Mouse (Mus musculus) heart, embryonic 14.5 days (tissue): ENCODE data around the gene Gimap5. TPM values are rescaled to one million over a fixed set of nuclear protein-coding genes. Genes with fewer than 3 reads are reported as not detected.

Source experiments
- ATAC-seq: fragments of 200-750 bp; cut with Nextera tagmentation; 2 replicates; pipeline ENCODE4 v1.8.0; 2017; ENCODE audit warnings: low read depth, moderate TSS enrichment; ENCODE audit not compliant: insufficient number of reproducible peaks, insufficient read depth, low FRiP score
- H3K27ac ChIP-seq, 2 experiments: fragments of 200-500 bp in 1 of 2; fragments of 300-500 bp in 1 of 2; sonication (generic) in 1 of 2; replicated peaks in 1 of 2; 2 replicates each; pipeline ENCODE4 v1.5.1; 2012 to 2014; ENCODE audit warnings: low read depth in 2 of 2, low read length in 2 of 2, control low read depth in 1 of 2, mild to moderate bottlenecking in 1 of 2, mixed read lengths in 1 of 2; ENCODE audit not compliant: control insufficient read depth in 1 of 2, insufficient read depth in 1 of 2
- H3K27me3 ChIP-seq: fragments of 300-500 bp; sonication (generic); 2 replicates; pipeline ENCODE4 v1.6.1; 2014; ENCODE audit warnings: mild to moderate bottlenecking, low read length, control low read depth; ENCODE audit not compliant: control insufficient read depth, insufficient read depth
- H3K36me3 ChIP-seq: fragments of 300-500 bp; sonication (generic); 2 replicates; pipeline ENCODE4 v1.6.1; 2014; ENCODE audit warnings: mild to moderate bottlenecking, control low read depth, low read length, mixed read lengths; ENCODE audit not compliant: control insufficient read depth, insufficient read depth
- H3K4me1 ChIP-seq, 2 experiments: fragments of 200-500 bp in 1 of 2; fragments of 300-500 bp in 1 of 2; sonication (generic) in 1 of 2; 2 replicates each; pipeline ENCODE4 v1.6.1; 2012 to 2014; ENCODE audit warnings: low read length in 2 of 2, control low read depth in 1 of 2, mixed read lengths in 1 of 2; ENCODE audit not compliant: control insufficient read depth in 2 of 2, insufficient read depth in 2 of 2
- H3K4me2 ChIP-seq: fragments of 300-500 bp; sonication (generic); 2 replicates; pipeline ENCODE4 v1.6.1; 2014; ENCODE audit warnings: mild to moderate bottlenecking, low read length
- H3K4me3 ChIP-seq, 2 experiments: fragments of 200-500 bp in 1 of 2; fragments of 300-500 bp in 1 of 2; sonication (generic) in 1 of 2; 2 replicates each; pipeline ENCODE4 v1.5.1; 2012 to 2014; ENCODE audit warnings: low read length in 2 of 2, mild to moderate bottlenecking in 2 of 2, control low read depth in 1 of 2, low read depth in 1 of 2, moderate library complexity in 1 of 2; ENCODE audit not compliant: control insufficient read depth in 1 of 2, insufficient read depth in 1 of 2
- H3K9ac ChIP-seq: fragments of 300-500 bp; sonication (generic); 2 replicates; pipeline ENCODE4 v1.6.1; 2014; ENCODE audit warnings: mild to moderate bottlenecking, low read length
- H3K9me3 ChIP-seq: fragments of 300-500 bp; sonication (generic); 2 replicates; pipeline ENCODE4 v1.6.1; 2016; ENCODE audit warnings: low read length, control low read depth; ENCODE audit not compliant: control insufficient read depth
- WGBS: fragments of 180-500 bp; shearing (Covaris S2); extraction: QIAGEN DNeasy Blood & Tissue Kit; methylation state at CpG from one replicate; pipeline ENCODE4 v1.1.7; 2014; 5-methylcytosine and 5-hydroxymethylcytosine counted together
- polyA plus RNA-seq: library from polyadenylated mRNA; unstranded; fragments of >200 nt; fragmentation: Nextera tagmentation; extraction: Ambion mirVana; gene quantifications from 2 replicates; pipeline ENCODE4 v1.2.1, GENCODE M21; 2014

Gene Gimap5
- polyA plus RNA-seq, 1 experiment from 2014 or later, result 8.7 TPM

DNA sequence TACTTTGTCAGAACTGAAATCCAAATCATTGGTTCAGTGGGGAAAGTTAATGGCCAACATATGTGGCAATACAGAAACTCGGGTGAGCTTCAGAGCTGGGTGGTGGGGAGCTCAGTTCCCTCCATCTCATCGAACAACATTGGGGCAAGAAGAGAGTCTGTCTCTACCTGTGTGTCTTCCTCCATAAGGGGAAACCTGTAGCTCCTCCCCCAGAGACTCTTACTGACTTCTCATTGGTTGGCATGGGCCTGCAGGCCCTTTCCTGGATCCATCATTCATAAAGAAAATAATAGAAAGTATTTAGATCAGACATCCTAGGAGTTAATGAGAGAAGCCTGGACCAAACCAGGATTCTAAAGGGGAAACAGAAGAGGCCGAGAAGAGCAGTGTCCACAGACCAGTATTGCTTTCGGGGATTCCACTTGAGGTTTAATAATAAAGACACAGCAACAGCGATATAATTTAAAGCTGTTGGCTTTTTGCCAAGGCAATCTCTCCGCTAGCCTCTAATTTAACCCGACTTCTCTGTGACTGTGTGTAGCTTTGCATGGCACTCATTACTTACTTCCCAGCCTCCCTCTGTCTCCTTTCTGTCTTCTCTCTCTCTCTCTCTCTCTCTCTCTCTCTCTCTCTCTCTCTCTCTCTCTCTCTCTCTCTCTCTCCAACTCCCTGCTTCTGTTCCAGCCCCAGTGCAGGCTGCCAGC lies 17.7 kb downstream of the Gimap5 start:
- ATAC-seq, result no peak
- WGBS, result 79% methylated on average over 7 of the region's 7 CpGs
- Histone ChIP-seq H3K4me2 (no peak overlapping the region), H3K9me3 (no peaks in the 10 kb centered on the region), H3K9ac (no peak overlapping the region), H3K4me1 (no peaks in the 10 kb centered on the region), H3K27ac (no peak overlapping the region), H3K36me3 (no peaks in the 10 kb centered on the region), H3K27me3 (no peaks in the 10 kb centered on the region), H3K4me3 (no peak overlapping the region)

DNA sequence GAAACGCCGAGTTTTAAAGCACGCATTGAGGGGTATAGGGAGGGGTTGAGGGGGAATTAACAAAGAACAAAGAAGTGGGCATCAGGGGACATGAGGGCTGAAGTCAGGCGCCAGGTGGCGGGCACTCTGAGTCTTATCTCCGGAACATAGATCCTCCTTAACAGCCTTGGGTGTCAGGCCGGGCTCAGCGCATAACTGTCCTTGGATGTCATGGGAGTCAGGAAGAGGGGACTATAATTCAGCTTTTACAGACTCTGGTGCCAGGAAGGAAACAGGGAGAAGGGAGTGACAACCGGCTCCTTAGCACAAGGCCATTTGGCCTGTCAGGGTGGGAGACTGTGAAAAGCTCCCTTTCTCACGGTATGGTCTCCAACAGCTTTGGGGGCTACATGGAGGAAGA lies 18.5 kb downstream of the Gimap5 start:
- no peaks in the 10 kb centered on the region for H3K27me3 ChIP-seq
- no peak overlapping the region for H3K4me2 ChIP-seq
- H3K9me3 ChIP-seq, result no peaks in the 10 kb centered on the region
- no peaks in the 10 kb centered on the region for H3K36me3 ChIP-seq
- 88% methylated on average over 10 of the region's 10 CpGs for WGBS
- H3K4me3 ChIP-seq, result no peak overlapping the region
- H3K9ac ChIP-seq, result no peak overlapping the region
- H3K4me1 ChIP-seq, result no peaks in the 10 kb centered on the region
- no peak overlapping the region for H3K27ac ChIP-seq
- ATAC-seq, result no peak

DNA sequence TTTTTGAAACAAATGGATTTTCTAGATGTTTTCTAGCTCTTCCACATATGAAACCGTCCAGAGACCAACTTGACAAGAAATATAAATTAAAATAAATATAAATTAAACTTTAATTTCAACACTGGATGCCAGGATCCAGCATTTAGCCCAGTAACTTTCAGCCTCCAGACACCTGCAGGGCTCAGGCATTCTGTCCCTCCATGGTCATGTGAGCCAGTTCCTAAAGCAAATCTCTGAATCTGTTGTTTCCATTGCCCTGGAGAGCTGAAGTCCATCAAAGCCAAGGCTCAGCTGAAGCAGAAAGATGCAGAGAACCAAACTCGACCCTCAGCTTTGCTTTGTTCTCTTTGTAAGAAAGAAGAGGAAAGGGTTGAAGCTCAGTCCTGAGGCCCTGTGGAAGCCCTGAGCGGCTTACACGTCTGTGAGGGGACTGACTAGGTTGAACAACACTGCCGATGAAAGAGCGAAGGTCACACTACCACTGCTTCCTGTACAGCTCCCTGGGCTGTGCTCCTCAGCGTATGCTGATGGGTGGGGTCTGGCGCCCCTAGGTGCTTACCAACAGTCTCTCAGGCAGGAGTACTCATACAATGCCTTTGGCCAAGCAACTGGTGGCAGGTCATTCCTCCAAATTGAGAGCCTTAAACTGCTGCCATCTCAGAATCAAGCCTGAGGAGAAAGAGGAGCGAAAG lies 22.3 kb downstream of the Gimap5 start:
- Histone ChIP-seq H3K9me3 (no peaks in the 10 kb centered on the region), H3K4me2 (no peak overlapping the region), H3K4me3 (no peak overlapping the region), H3K9ac (no peak overlapping the region), H3K27me3 (no peaks in the 10 kb centered on the region), H3K27ac (no peak overlapping the region), H3K4me1 (no peaks in the 10 kb centered on the region), H3K36me3 (no peaks in the 10 kb centered on the region)
- 75% methylated on average over 9 of the region's 9 CpGs for WGBS
- no peak for ATAC-seq

DNA sequence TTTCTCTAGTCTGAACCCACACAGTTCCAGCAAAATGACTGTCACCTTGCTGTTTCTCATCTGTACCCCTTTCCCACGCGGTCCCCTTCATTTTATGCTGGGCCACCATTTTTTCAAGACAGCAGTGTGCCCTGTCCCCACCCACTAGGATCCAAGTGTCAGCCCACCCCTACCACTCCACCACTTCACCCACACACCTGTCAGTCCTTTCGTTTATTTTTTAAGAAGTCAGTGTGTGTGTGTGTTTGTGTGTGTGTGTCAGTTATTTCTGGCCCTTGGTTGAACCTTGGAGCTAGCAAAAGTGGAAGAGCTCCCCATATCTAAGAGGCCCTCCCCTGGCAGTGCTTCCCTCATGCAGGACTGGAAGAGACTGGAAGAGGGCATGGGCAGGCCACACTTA lies 22.9 kb downstream of the Gimap5 start:
- H3K36me3 ChIP-seq, result no peaks in the 10 kb centered on the region
- H3K4me2 ChIP-seq, result no peak overlapping the region
- no peak for ATAC-seq
- no peaks in the 10 kb centered on the region for H3K9me3 ChIP-seq
- H3K4me3 ChIP-seq, result no peak overlapping the region
- WGBS, result 74% methylated on average over 3 of the region's 3 CpGs
- no peaks in the 10 kb centered on the region for H3K27me3 ChIP-seq
- no peaks in the 10 kb centered on the region for H3K4me1 ChIP-seq
- H3K27ac ChIP-seq, result no peak overlapping the region
- H3K9ac ChIP-seq, result no peak overlapping the region

DNA sequence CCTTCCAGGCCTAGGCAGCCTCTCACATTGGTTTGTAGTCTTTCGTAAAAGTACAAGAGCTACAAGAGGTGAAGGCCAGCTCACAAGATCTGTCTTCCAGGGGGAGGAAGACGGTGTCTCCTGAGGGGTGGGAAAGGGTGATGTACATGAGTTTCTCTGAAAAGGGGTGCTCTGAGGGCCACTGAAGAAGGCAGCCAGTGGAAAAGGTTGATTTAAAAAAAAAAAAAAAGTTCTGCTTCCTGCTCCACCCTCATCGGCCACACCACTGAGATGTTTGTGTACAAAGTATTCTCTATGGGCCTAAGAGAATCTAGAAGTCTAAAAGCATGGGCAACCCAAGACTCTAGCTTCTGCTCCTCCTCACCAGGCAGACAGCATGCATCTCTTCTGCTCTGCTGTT lies 24.7 kb downstream of the Gimap5 start, which contains the start of gene Gimap3:
Gene Gimap3 (minus strand): TSS at position 156 of the 400 bp plus-strand sequence.
- no peaks in the 10 kb centered on the region for H3K27me3 ChIP-seq
- H3K4me1 ChIP-seq, result no peaks in the 10 kb centered on the region
- no peaks in the 10 kb centered on the region for H3K36me3 ChIP-seq
- no peak within 1 kb of the TSS for H3K4me2 ChIP-seq
- no peak for ATAC-seq
- no peak within 1 kb of the TSS for H3K4me3 ChIP-seq
- H3K9ac ChIP-seq, result no peak within 1 kb of the TSS
- H3K27ac ChIP-seq, result no peak within 1 kb of the TSS
- H3K9me3 ChIP-seq, result no peaks in the 10 kb centered on the region
- 76% methylated on average over 3 of the region's 3 CpGs for whole genome bisulfite sequencing

DNA sequence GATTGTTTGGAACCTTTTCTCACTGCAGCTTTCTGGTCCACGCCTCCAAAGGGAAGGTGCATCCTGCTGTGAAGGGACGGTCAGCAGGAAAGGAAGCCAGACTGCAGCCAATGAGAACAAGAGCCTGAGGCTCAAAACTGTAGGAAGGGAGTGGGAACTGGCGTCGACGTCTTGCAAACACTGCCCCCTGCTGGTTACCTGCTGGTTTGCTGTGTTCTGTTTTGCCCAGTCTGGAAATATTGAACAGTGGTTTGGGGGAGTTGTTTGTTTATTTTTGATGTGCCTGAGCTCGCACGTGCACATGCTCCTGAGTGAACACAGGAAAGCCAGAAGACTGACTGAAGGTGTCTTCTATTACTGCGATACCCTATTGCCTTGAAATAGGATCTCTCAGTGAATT lies 26.0 kb downstream of the Gimap5 start:
- Histone ChIP-seq H3K9ac (no peak overlapping the region), H3K9me3 (no peaks in the 10 kb centered on the region), H3K36me3 (no peaks in the 10 kb centered on the region), H3K27me3 (no peaks in the 10 kb centered on the region), H3K27ac (no peak overlapping the region), H3K4me1 (no peaks in the 10 kb centered on the region), H3K4me3 (no peak overlapping the region), H3K4me2 (no peak overlapping the region)
- 9% methylated on average over 8 of the region's 8 CpGs for WGBS
- no peak; the same call in 1 of the 2 replicates for ATAC-seq

DNA sequence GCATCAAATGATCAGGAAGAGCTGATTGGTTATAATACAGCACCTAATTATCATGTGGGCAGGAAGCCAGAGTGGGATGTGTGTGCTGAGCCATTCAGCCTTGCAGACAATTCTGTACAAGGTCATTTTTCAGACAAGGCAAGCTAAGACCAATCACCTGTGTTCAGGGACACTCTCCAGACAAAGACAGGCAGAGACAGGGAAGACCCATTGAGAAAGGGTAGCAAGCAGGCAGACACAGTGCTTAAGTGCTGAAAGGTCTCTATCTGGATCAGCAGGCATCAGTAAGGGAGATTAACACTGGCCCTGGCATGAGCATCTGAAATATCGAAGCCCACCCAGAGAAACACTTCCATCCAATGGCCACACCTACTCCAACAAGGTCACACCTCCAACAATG lies 38.4 kb downstream of the Gimap5 start:
- Histone ChIP-seq H3K9me3 (no peaks in the 10 kb centered on the region), H3K9ac (no peak overlapping the region), H3K27me3 (no peaks in the 10 kb centered on the region), H3K4me1 (no peaks in the 10 kb centered on the region), H3K4me3 (no peak overlapping the region), H3K27ac (no peak overlapping the region), H3K36me3 (no peaks in the 10 kb centered on the region), H3K4me2 (no peak overlapping the region)
- 74% methylated on average over 1 of the region's 1 CpGs for WGBS
- ATAC-seq, result no peak
